Mouse (Mus musculus) myocyte (in vitro differentiated cells): ENCODE measurements at regions not wholly inside any gene's neighbourhood (a gene's known extent, or its start where the extent isn't known, plus 50 kb on each side); places are given as distances from the start of the nearest gene placed in this dataset.

Experiments
- H3K27me3 ChIP-seq: one replicate; pipeline ENCODE4 v1.6.1; 2011; ENCODE audit not compliant: control insufficient read depth, insufficient read depth, insufficient read length
- H3K36me3 ChIP-seq: one replicate; pipeline ENCODE4 v1.6.1; 2011; ENCODE audit not compliant: control insufficient read depth, insufficient read depth
- H3K4me2 ChIP-seq: one replicate; pipeline ENCODE4 v1.6.1; 2011; ENCODE audit warnings: low read depth, control low read depth
- H3K4me3 ChIP-seq: one replicate; pipeline ENCODE4 v1.5.1; 2011; ENCODE audit warnings: mild to moderate bottlenecking, control low read depth, moderate library complexity
- H3K79me2 ChIP-seq: one replicate; pipeline ENCODE4 v1.6.1; 2011; ENCODE audit not compliant: control insufficient read depth, insufficient read depth
- H3ac ChIP-seq: one replicate; pipeline ENCODE4 v1.6.1; 2011; ENCODE audit not compliant: control insufficient read depth, insufficient read length
- CEBPB ChIP-seq: IDR thresholded peaks from 2 replicates; pipeline ENCODE4 v1.6.1; 2011; ENCODE audit warnings: mild to moderate bottlenecking, moderate library complexity; ENCODE audit not compliant: poor library complexity, insufficient read depth, severe bottlenecking
- E2F4 ChIP-seq: IDR thresholded peaks from one replicate; pipeline ENCODE4 v1.6.1; 2011; ENCODE audit warnings: mild to moderate bottlenecking, control low read depth, moderate library complexity; ENCODE audit not compliant: insufficient read depth
- MAX ChIP-seq: IDR thresholded peaks from one replicate; pipeline ENCODE4 v1.6.1; 2011; ENCODE audit warnings: low read depth, mild to moderate bottlenecking, control low read depth
- MYOD1 ChIP-seq, 3 experiments: IDR thresholded peaks; one replicate each; pipeline ENCODE4 v1.6.1; 2011; ENCODE audit warnings: control low read depth in 2 of 3, low read depth in 2 of 3, mild to moderate bottlenecking in 2 of 3, moderate library complexity in 1 of 3; ENCODE audit not compliant: insufficient read length in 2 of 3, control insufficient read depth in 1 of 3
- MYOG ChIP-seq, 3 experiments: IDR thresholded peaks; one replicate each; pipeline ENCODE4 v1.6.1; 2011; ENCODE audit warnings: control low read depth in 2 of 3, low read depth in 2 of 3, mild to moderate bottlenecking in 2 of 3; ENCODE audit not compliant: insufficient read length in 2 of 3, control insufficient read depth in 1 of 3, insufficient read depth in 1 of 3
- POLR2A ChIP-seq: IDR thresholded peaks from one replicate; pipeline ENCODE4 v1.6.1; 2011; ENCODE audit warnings: low read depth, mild to moderate bottlenecking, control low read depth, moderate library complexity; ENCODE audit not compliant: insufficient read length
- POLR2AphosphoS2 ChIP-seq: IDR thresholded peaks from one replicate; pipeline ENCODE4 v1.6.1; 2011; ENCODE audit warnings: low read depth, control low read depth; ENCODE audit not compliant: insufficient read length
- REST ChIP-seq: IDR thresholded peaks from one replicate; pipeline ENCODE4 v1.6.1; 2011; ENCODE audit warnings: mild to moderate bottlenecking, control low read depth, moderate library complexity; ENCODE audit not compliant: insufficient read depth, insufficient read length
- SRF ChIP-seq: IDR thresholded peaks from one replicate; pipeline ENCODE4 v1.6.1; 2011; ENCODE audit warnings: low read depth; ENCODE audit not compliant: control insufficient read depth, insufficient read length
- TCF12 ChIP-seq: IDR thresholded peaks from one replicate; pipeline ENCODE4 v1.6.1; 2011; ENCODE audit warnings: mild to moderate bottlenecking, control low read depth; ENCODE audit not compliant: poor library complexity, insufficient read depth, severe bottlenecking
- TCF3 ChIP-seq: IDR thresholded peaks from one replicate; pipeline ENCODE4 v1.6.1; 2011; ENCODE audit warnings: low read depth, control low read depth; ENCODE audit not compliant: insufficient read length
- USF1 ChIP-seq: IDR thresholded peaks from one replicate; pipeline ENCODE4 v1.6.1; 2011; ENCODE audit warnings: low read depth, mild to moderate bottlenecking, control low read depth, moderate library complexity

- no peaks in the 10 kb centered on the region for H3K27me3 ChIP-seq
- TF ChIP-seq MAX (no peak), MYOG (IDR thresholded peaks at IDR 0.05; ENCODE audit: control insufficient read depth in 1 of 3, insufficient read depth in 1 of 3, insufficient read length in 2 of 3, low read depth in 2 of 3) (no peak), MYOD1 (IDR thresholded peaks at IDR 0.05; ENCODE audit: control insufficient read depth in 1 of 3, insufficient read length in 2 of 3, low read depth in 2 of 3) (no peak), E2F4 (no peak), CEBPB (no peak), SRF (no peak), TCF12 (no peak), TCF3 (no peak)
These were observed 124.2 kb downstream of the Lrrc30 start for GRCm38 (mm10) chr17:67508353-67508752.

GRCm38 (mm10) chr17:67506466-67506865 is 126.1 kb downstream of the Lrrc30 start:
- no peak for TF ChIP-seq MYOG (IDR thresholded peaks at IDR 0.05; ENCODE audit: control insufficient read depth in 1 of 3, insufficient read depth in 1 of 3, insufficient read length in 2 of 3, low read depth in 2 of 3)
- no peak for TF ChIP-seq MAX
- no peak for TF ChIP-seq POLR2A
- no peak for TF ChIP-seq MYOD1 (IDR thresholded peaks at IDR 0.05; ENCODE audit: control insufficient read depth in 1 of 3, insufficient read length in 2 of 3, low read depth in 2 of 3)
- no peak for TF ChIP-seq E2F4
- TF ChIP-seq TCF12 = no peak
- TF ChIP-seq USF1 = no peak
- no peak for TF ChIP-seq TCF3
- Histone ChIP-seq H3K36me3 (no peaks in the 10 kb centered on the region), H3K79me2 (no peaks in the 10 kb centered on the region), H3K4me2 (no peak overlapping the region), H3ac (no peak overlapping the region), H3K4me3 (no peak overlapping the region), H3K27me3 (peaks cover under 1% of the 10 kb centered on the region)

More at GRCm38 (mm10) chr17:67508353-67508752, 124.2 kb downstream of the Lrrc30 start:
- no peak overlapping the region for H3ac ChIP-seq
- no peaks in the 10 kb centered on the region for H3K36me3 ChIP-seq
- H3K4me2 ChIP-seq = no peak overlapping the region
- no peak overlapping the region for H3K4me3 ChIP-seq
- no peaks in the 10 kb centered on the region for H3K79me2 ChIP-seq

- Histone ChIP-seq H3K4me3 (no peak overlapping the region), H3K79me2 (no peaks in the 10 kb centered on the region), H3K4me2 (peak overlapping the region; percentile 60), H3K27me3 (peaks cover 11% of the 10 kb centered on the region), H3K36me3 (no peaks in the 10 kb centered on the region), H3ac (no peak overlapping the region)
- TF ChIP-seq POLR2AphosphoS2 (no peak), TCF12 (no peak), MYOD1 (IDR thresholded peaks at IDR 0.05; ENCODE audit: control insufficient read depth in 1 of 3, insufficient read length in 2 of 3, low read depth in 2 of 3) (peak in 2 of 3 experiments; percentile 29 to 63)
These were observed 128.0 kb downstream of the Lrrc30 start for GRCm38 (mm10) chr17:67504502-67505033.

GRCm38 (mm10) chr17:67503125-67503878 is 129.2 kb downstream of the Lrrc30 start:
- no peak overlapping the region for H3ac ChIP-seq
- TF ChIP-seq POLR2AphosphoS2 = no peak
- H3K79me2 ChIP-seq = no peaks in the 10 kb centered on the region
- no peak overlapping the region for H3K4me3 ChIP-seq
- H3K36me3 ChIP-seq = no peaks in the 10 kb centered on the region
- H3K4me2 ChIP-seq = no peak overlapping the region
- peaks cover 12% of the 10 kb centered on the region for H3K27me3 ChIP-seq

GRCm38 (mm10) chr17:67502628-67503027 is 129.9 kb downstream of the Lrrc30 start:
- TF ChIP-seq MYOD1 (IDR thresholded peaks at IDR 0.05; ENCODE audit: control insufficient read depth in 1 of 3, insufficient read length in 2 of 3, low read depth in 2 of 3) (no peak), MYOG (IDR thresholded peaks at IDR 0.05; ENCODE audit: control insufficient read depth in 1 of 3, insufficient read depth in 1 of 3, insufficient read length in 2 of 3, low read depth in 2 of 3) (no peak), REST (no peak), CEBPB (no peak), POLR2A (no peak), TCF12 (no peak), MAX (no peak), SRF (no peak), POLR2AphosphoS2 (no peak)

More at GRCm38 (mm10) chr17:67502628-67503027, 129.9 kb downstream of the Lrrc30 start:
- Histone ChIP-seq H3K36me3 (no peaks in the 10 kb centered on the region), H3K79me2 (no peaks in the 10 kb centered on the region), H3K27me3 (peaks cover 12% of the 10 kb centered on the region), H3K4me3 (no peak overlapping the region), H3K4me2 (no peak overlapping the region), H3ac (no peak overlapping the region)
